16 mouse cellular contexts compared by ENCODE assay signal in the genomic region with DNA sequence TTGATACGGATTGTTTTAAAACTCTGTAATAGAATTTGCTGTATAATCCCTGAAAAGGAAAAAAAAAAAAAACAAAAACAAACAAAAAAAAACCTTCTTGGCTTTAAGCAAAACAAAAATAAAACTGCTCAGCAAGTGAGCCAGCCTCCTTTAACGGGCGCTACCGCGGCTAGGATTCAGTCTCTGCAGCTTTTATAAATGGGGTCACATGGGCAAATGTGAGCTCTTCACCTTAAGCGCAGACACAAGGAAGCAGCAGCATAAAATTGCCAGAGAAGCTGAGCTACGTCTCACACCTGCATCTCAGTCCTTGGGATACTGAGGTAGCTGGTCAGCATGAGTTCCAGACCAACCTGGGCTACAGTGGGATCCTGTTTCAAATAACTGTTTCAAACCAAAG. TPM values are rescaled to one million over a fixed set of nuclear protein-coding genes. Genes with fewer than 3 reads are reported as not detected.
DNase-seq lines count a peak whose midpoint lies in the region; ATAC-seq lines count a peak whose summit lies in the region.
"Had no signal": no experiment of that assay in that cellular context is flagged by ENCODE, and none has a peak within 500 bp of the region (broad histone marks: within the 10 kb centered on the region; RNA-seq: fewer than 3 reads in every experiment).

No protein-coding gene starts in this region.

- H3K27me3 ChIP-seq in hindbrain, embryonic 15.5 days: no peaks in the 10 kb centered on the region
- H3K27me3 ChIP-seq in hindbrain, embryonic 10.5 days (ENCODE audit: insufficient read depth, poor library complexity, severe bottlenecking): no peaks in the 10 kb centered on the region
- H3K27me3 ChIP-seq in forebrain, embryonic 14.5 days (replicated peaks; ENCODE audit: control insufficient read depth, insufficient read depth, low read length): no peaks in the 10 kb centered on the region
- H3K27me3 ChIP-seq in midbrain, embryonic 15.5 days (replicated peaks): no peaks in the 10 kb centered on the region
- H3K27me3 ChIP-seq: limb, embryonic 15.5 days had no signal

- no peak overlapping the region for H3K9ac ChIP-seq in hindbrain, embryonic 15.5 days
- H3K9ac ChIP-seq in forebrain, embryonic 14.5 days (ENCODE audit: low read length): no peak overlapping the region; the same call in 1 of the 2 replicates
- H3K9ac ChIP-seq in midbrain, embryonic 15.5 days: no peak overlapping the region; the same call in 1 of the 2 replicates
- H3K9ac ChIP-seq: limb, embryonic 15.5 days had no signal

- intact Hi-C loops in gastrocnemius, postnatal 36 days (cut with DNase I): no loop called here

- H3K36me3 ChIP-seq in hindbrain, embryonic 15.5 days: peaks cover 4% of the 10 kb centered on the region; the same call in 1 of the 2 replicates
- H3K36me3 ChIP-seq in hindbrain, embryonic 10.5 days: peaks cover 8% of the 10 kb centered on the region
- H3K36me3 ChIP-seq in forebrain, embryonic 14.5 days (ENCODE audit: control insufficient read depth, insufficient read depth, low read length): no peaks in the 10 kb centered on the region
- H3K36me3 ChIP-seq in midbrain, embryonic 15.5 days (replicated peaks): no peaks in the 10 kb centered on the region

- WGBS in hindbrain, embryonic 15.5 days: 27% methylated on average over 7 of the region's 7 CpGs
- WGBS in hindbrain, embryonic 10.5 days: 24% methylated on average over 7 of the region's 7 CpGs
- 11% methylated on average over 7 of the region's 7 CpGs for WGBS in forebrain, embryonic 14.5 days
- WGBS in midbrain, embryonic 15.5 days: 10% methylated on average over 7 of the region's 7 CpGs

- no peak overlapping the region for H3K27ac ChIP-seq in hindbrain, embryonic 15.5 days (replicated peaks)
- H3K27ac ChIP-seq in hindbrain, embryonic 10.5 days: no peak overlapping the region; the same call in 1 of the 2 replicates
- no peak overlapping the region; the same call in 1 of the 2 replicates for H3K27ac ChIP-seq in forebrain, embryonic 14.5 days (ENCODE audit: low read depth, low read length)
- no peak overlapping the region for H3K27ac ChIP-seq in midbrain, embryonic 15.5 days

- peak; percentile 40 for DNase-seq in embryo, embryonic 10.5 days (ENCODE audit: low spot score)
- DNase-seq in embryo, embryonic 11 days: no peak
- DNase-seq in hindbrain, embryonic 10.5 days (ENCODE audit: low spot score): no peak
- no peak for DNase-seq in forebrain, embryonic 14.5 days (ENCODE audit: low spot score)
- no peak for DNase-seq in MN1 (ENCODE audit: low spot score)
- no peak for DNase-seq in gastrocnemius, postnatal 36 days
- DNase-seq: adrenal gland, adult 8-10 months; cerebellum, postnatal 14 days; heart, postnatal 4 days; kidney, adult 9 months; lung, adult 2 months; thymus, adult 18-20 months had no signal

- no peak for ATAC-seq in hindbrain, embryonic 15.5 days (ENCODE audit: low FRiP score, low read depth)
- ATAC-seq in forebrain, embryonic 14.5 days: no peak
- ATAC-seq in midbrain, embryonic 15.5 days (replicated peaks): 0 out of 2 replicates have a peak, but pooled peaks have one; percentile 38

- H3K4me2 ChIP-seq in hindbrain, embryonic 15.5 days: 0 out of 2 replicates have a peak overlapping the region, but pooled peaks have one; percentile 20
- H3K4me2 ChIP-seq in forebrain, embryonic 14.5 days (ENCODE audit: low read length): peak overlapping the region; percentile 17
- H3K4me2 ChIP-seq in midbrain, embryonic 15.5 days: 0 out of 2 replicates have a peak overlapping the region, but pooled peaks have one; percentile 37
- H3K4me2 ChIP-seq: limb, embryonic 15.5 days had no signal

- no peak overlapping the region for H3K4me3 ChIP-seq in hindbrain, embryonic 15.5 days
- no peak overlapping the region for H3K4me3 ChIP-seq in hindbrain, embryonic 10.5 days
- H3K4me3 ChIP-seq in forebrain, embryonic 14.5 days (ENCODE audit: low read depth, low read length): no peak overlapping the region
- no peak overlapping the region for H3K4me3 ChIP-seq in midbrain, embryonic 15.5 days
- H3K4me3 ChIP-seq: erythroblast, embryonic 14.5 days; limb, embryonic 15.5 days had no signal

- H3K4me1 ChIP-seq in hindbrain, embryonic 15.5 days (replicated peaks): peaks cover 11% of the 10 kb centered on the region
- peaks cover 23% of the 10 kb centered on the region for H3K4me1 ChIP-seq in hindbrain, embryonic 10.5 days (replicated peaks)
- peaks cover 3% of the 10 kb centered on the region; the same call in 1 of the 2 replicates for H3K4me1 ChIP-seq in forebrain, embryonic 14.5 days (ENCODE audit: control insufficient read depth, insufficient read depth, low read length)
- H3K4me1 ChIP-seq in midbrain, embryonic 15.5 days: peaks cover 10% of the 10 kb centered on the region

- no peaks in the 10 kb centered on the region for H3K9me3 ChIP-seq in hindbrain, embryonic 15.5 days
- peaks cover 3% of the 10 kb centered on the region; the same call in 1 of the 2 replicates for H3K9me3 ChIP-seq in hindbrain, embryonic 10.5 days
- H3K9me3 ChIP-seq in forebrain, embryonic 14.5 days (replicated peaks; ENCODE audit: control insufficient read depth, low read length): no peaks in the 10 kb centered on the region
- H3K9me3 ChIP-seq in midbrain, embryonic 15.5 days: no peaks in the 10 kb centered on the region
- H3K9me3 ChIP-seq: limb, embryonic 15.5 days had no signal

RNA-seq across cellular contexts. Expression of gene Micu2, which starts 16.6 kb away (rescaled TPM):
- polyA plus RNA-seq in hindbrain, embryonic 15.5 days (2015; fragmentation: Nextera tagmentation; extraction: Ambion mirVana): 68.2 and 70.5 TPM in 2 replicates
- polyA plus RNA-seq in hindbrain, embryonic 10.5 days (2016; fragmentation: Nextera tagmentation; extraction: Ambion mirVana): 60.3 and 62.0 TPM in 2 replicates
- polyA plus RNA-seq in forebrain, embryonic 14.5 days (2014; fragmentation: Nextera tagmentation; extraction: Ambion mirVana): 46.6 and 49.4 TPM in 2 replicates
- polyA plus RNA-seq in midbrain, embryonic 15.5 days (2015; fragmentation: Nextera tagmentation; extraction: Ambion mirVana): 69.3 and 70.7 TPM in 2 replicates
- 10 to 100 TPM; 30.1 to 31.9 TPM for total RNA-seq in gastrocnemius, postnatal 36 days (2021)
